Mouse (Mus musculus): ENCODE data around the gene Sf3b3. TPM values are rescaled to one million over a fixed set of nuclear protein-coding genes. Genes with fewer than 3 reads are reported as not detected.

Gene Sf3b3
- polyA plus RNA-seq, 1 experiment from 2014 or later: 74.8 TPM

GRCm38 (mm10) chr8:110888860-110889259, 42.3 kb upstream of the Sf3b3 start:
- H3K36me3 ChIP-seq (ENCODE audit: control insufficient read depth, insufficient read depth, low read length): peaks cover 45% of the 10 kb centered on the region
- no peak for ATAC-seq (ENCODE audit: insufficient number of reproducible peaks, insufficient read depth, low FRiP score, low read depth)

GRCm38 (mm10) chr8:110888441-110888840, 41.9 kb upstream of the Sf3b3 start:
- Histone ChIP-seq H3K27me3 (ENCODE audit: control insufficient read depth, insufficient read depth, low read length) (no peaks in the 10 kb centered on the region), H3K9ac (ENCODE audit: low read length) (no peak overlapping the region), H3K4me3 (ENCODE audit: control insufficient read depth in 1 of 2, insufficient read depth in 1 of 2, low read depth in 1 of 2, low read length in 2 of 2) (no peak overlapping the region), H3K36me3 (ENCODE audit: control insufficient read depth, insufficient read depth, low read length) (peaks cover 49% of the 10 kb centered on the region), H3K4me1 (ENCODE audit: control insufficient read depth in 2 of 2, insufficient read depth in 2 of 2, low read length in 2 of 2) (peaks cover 3 to 5% of the 10 kb centered on the region in 2 experiments; a peak in 1 of 4 replicates), H3K27ac (replicated peaks in 1 of 2; ENCODE audit: control insufficient read depth in 1 of 2, insufficient read depth in 1 of 2, low read depth in 2 of 2, low read length in 2 of 2) (no peak overlapping the region), H3K4me2 (ENCODE audit: low read length) (no peak overlapping the region), H3K9me3 (ENCODE audit: control insufficient read depth, low read length) (no peaks in the 10 kb centered on the region)
- no peak for ATAC-seq (ENCODE audit: insufficient number of reproducible peaks, insufficient read depth, low FRiP score, low read depth)
- 90% methylated on average over 8 of the region's 8 CpGs for WGBS

More at GRCm38 (mm10) chr8:110888860-110889259, 42.3 kb upstream of the Sf3b3 start:
- H3K4me1 ChIP-seq (ENCODE audit: control insufficient read depth in 2 of 2, insufficient read depth in 2 of 2, low read length in 2 of 2): peaks cover 3 to 5% of the 10 kb centered on the region in 2 experiments; a peak in 1 of 4 replicates
- H3K27me3 ChIP-seq (ENCODE audit: control insufficient read depth, insufficient read depth, low read length): no peaks in the 10 kb centered on the region
- no peak overlapping the region for H3K9ac ChIP-seq (ENCODE audit: low read length)
- WGBS: 83% methylated on average over 16 of the region's 16 CpGs
- no peak overlapping the region for H3K27ac ChIP-seq (replicated peaks in 1 of 2; ENCODE audit: control insufficient read depth in 1 of 2, insufficient read depth in 1 of 2, low read depth in 2 of 2, low read length in 2 of 2)
- no peak overlapping the region for H3K4me3 ChIP-seq (ENCODE audit: control insufficient read depth in 1 of 2, insufficient read depth in 1 of 2, low read depth in 1 of 2, low read length in 2 of 2)
- no peaks in the 10 kb centered on the region for H3K9me3 ChIP-seq (ENCODE audit: control insufficient read depth, low read length)
- no peak overlapping the region for H3K4me2 ChIP-seq (ENCODE audit: low read length)

- no peak for ATAC-seq (ENCODE audit: insufficient number of reproducible peaks, insufficient read depth, low FRiP score, low read depth)
- H3K9me3 ChIP-seq (ENCODE audit: control insufficient read depth, low read length): no peaks in the 10 kb centered on the region
- H3K4me1 ChIP-seq (ENCODE audit: control insufficient read depth in 2 of 2, insufficient read depth in 2 of 2, low read length in 2 of 2): peaks cover 3 to 5% of the 10 kb centered on the region in 2 experiments; a peak in 1 of 4 replicates
- H3K9ac ChIP-seq (ENCODE audit: low read length): no peak overlapping the region
- WGBS: 86% methylated on average over 10 of the region's 10 CpGs
- H3K27me3 ChIP-seq (ENCODE audit: control insufficient read depth, insufficient read depth, low read length): no peaks in the 10 kb centered on the region
- H3K27ac ChIP-seq (replicated peaks in 1 of 2; ENCODE audit: control insufficient read depth in 1 of 2, insufficient read depth in 1 of 2, low read depth in 2 of 2, low read length in 2 of 2): no peak overlapping the region
- peaks cover 58% of the 10 kb centered on the region for H3K36me3 ChIP-seq (ENCODE audit: control insufficient read depth, insufficient read depth, low read length)
- H3K4me2 ChIP-seq (ENCODE audit: low read length): no peak overlapping the region
- H3K4me3 ChIP-seq (ENCODE audit: control insufficient read depth in 1 of 2, insufficient read depth in 1 of 2, low read depth in 1 of 2, low read length in 2 of 2): no peak overlapping the region
Observed at GRCm38 (mm10) chr8:110887551-110887950, 41.0 kb upstream of the Sf3b3 start.

- no peak for ATAC-seq (ENCODE audit: insufficient number of reproducible peaks, insufficient read depth, low FRiP score, low read depth)
- Histone ChIP-seq H3K4me1 (ENCODE audit: control insufficient read depth in 2 of 2, insufficient read depth in 2 of 2, low read length in 2 of 2) (peaks cover 3 to 5% of the 10 kb centered on the region in 2 experiments; a peak in 1 of 4 replicates), H3K27me3 (ENCODE audit: control insufficient read depth, insufficient read depth, low read length) (no peaks in the 10 kb centered on the region), H3K27ac (replicated peaks in 1 of 2; ENCODE audit: control insufficient read depth in 1 of 2, insufficient read depth in 1 of 2, low read depth in 2 of 2, low read length in 2 of 2) (no peak overlapping the region), H3K9ac (ENCODE audit: low read length) (no peak overlapping the region), H3K4me3 (ENCODE audit: control insufficient read depth in 1 of 2, insufficient read depth in 1 of 2, low read depth in 1 of 2, low read length in 2 of 2) (no peak overlapping the region), H3K4me2 (ENCODE audit: low read length) (no peak overlapping the region), H3K9me3 (ENCODE audit: control insufficient read depth, low read length) (no peaks in the 10 kb centered on the region), H3K36me3 (ENCODE audit: control insufficient read depth, insufficient read depth, low read length) (peaks cover 67% of the 10 kb centered on the region)
- WGBS: 73% methylated on average over 3 of the region's 3 CpGs
Observed at GRCm38 (mm10) chr8:110886634-110887033, 40.0 kb upstream of the Sf3b3 start.

GRCm38 (mm10) chr8:110883824-110884223, 37.2 kb upstream of the Sf3b3 start:
- Histone ChIP-seq H3K27ac (replicated peaks in 1 of 2; ENCODE audit: control insufficient read depth in 1 of 2, insufficient read depth in 1 of 2, low read depth in 2 of 2, low read length in 2 of 2) (no peak overlapping the region), H3K4me1 (ENCODE audit: control insufficient read depth in 2 of 2, insufficient read depth in 2 of 2, low read length in 2 of 2) (no peaks in the 10 kb centered on the region), H3K9ac (ENCODE audit: low read length) (no peak overlapping the region), H3K4me3 (ENCODE audit: control insufficient read depth in 1 of 2, insufficient read depth in 1 of 2, low read depth in 1 of 2, low read length in 2 of 2) (no peak overlapping the region), H3K36me3 (ENCODE audit: control insufficient read depth, insufficient read depth, low read length) (peaks cover 89% of the 10 kb centered on the region), H3K27me3 (ENCODE audit: control insufficient read depth, insufficient read depth, low read length) (no peaks in the 10 kb centered on the region), H3K9me3 (ENCODE audit: control insufficient read depth, low read length) (no peaks in the 10 kb centered on the region), H3K4me2 (ENCODE audit: low read length) (no peak overlapping the region)
- WGBS: 93% methylated on average over 18 of the region's 18 CpGs
- no peak for ATAC-seq (ENCODE audit: insufficient number of reproducible peaks, insufficient read depth, low FRiP score, low read depth)

GRCm38 (mm10) chr8:110881741-110882310, 35.2 kb upstream of the Sf3b3 start:
- no peak overlapping the region for H3K9ac ChIP-seq (ENCODE audit: low read length)
- H3K27ac ChIP-seq (replicated peaks in 1 of 2; ENCODE audit: control insufficient read depth in 1 of 2, insufficient read depth in 1 of 2, low read depth in 2 of 2, low read length in 2 of 2): no peak overlapping the region
- no peaks in the 10 kb centered on the region for H3K4me1 ChIP-seq (ENCODE audit: control insufficient read depth in 2 of 2, insufficient read depth in 2 of 2, low read length in 2 of 2)
- no peaks in the 10 kb centered on the region for H3K27me3 ChIP-seq (ENCODE audit: control insufficient read depth, insufficient read depth, low read length)
- H3K4me2 ChIP-seq (ENCODE audit: low read length): no peak overlapping the region
- ATAC-seq (ENCODE audit: insufficient number of reproducible peaks, insufficient read depth, low FRiP score, low read depth): no peak
- whole genome bisulfite sequencing: 91% methylated on average over 10 of the region's 10 CpGs
- no peak overlapping the region for H3K4me3 ChIP-seq (ENCODE audit: control insufficient read depth in 1 of 2, insufficient read depth in 1 of 2, low read depth in 1 of 2, low read length in 2 of 2)
- no peaks in the 10 kb centered on the region for H3K9me3 ChIP-seq (ENCODE audit: control insufficient read depth, low read length)
- H3K36me3 ChIP-seq (ENCODE audit: control insufficient read depth, insufficient read depth, low read length): peaks cover 92% of the 10 kb centered on the region

GRCm38 (mm10) chr8:110877862-110878261, 31.3 kb upstream of the Sf3b3 start:
- H3K27me3 ChIP-seq (ENCODE audit: control insufficient read depth, insufficient read depth, low read length): no peaks in the 10 kb centered on the region
- WGBS: 79% methylated on average over 4 of the region's 4 CpGs
- peaks cover 98% of the 10 kb centered on the region for H3K36me3 ChIP-seq (ENCODE audit: control insufficient read depth, insufficient read depth, low read length)
- H3K4me1 ChIP-seq (ENCODE audit: control insufficient read depth in 2 of 2, insufficient read depth in 2 of 2, low read length in 2 of 2): no peaks in the 10 kb centered on the region
- no peak overlapping the region for H3K9ac ChIP-seq (ENCODE audit: low read length)
- no peak overlapping the region for H3K4me2 ChIP-seq (ENCODE audit: low read length)
- H3K9me3 ChIP-seq (ENCODE audit: control insufficient read depth, low read length): no peaks in the 10 kb centered on the region
- H3K27ac ChIP-seq (replicated peaks in 1 of 2; ENCODE audit: control insufficient read depth in 1 of 2, insufficient read depth in 1 of 2, low read depth in 2 of 2, low read length in 2 of 2): no peak overlapping the region
- ATAC-seq (ENCODE audit: insufficient number of reproducible peaks, insufficient read depth, low FRiP score, low read depth): no peak
- H3K4me3 ChIP-seq (ENCODE audit: control insufficient read depth in 1 of 2, insufficient read depth in 1 of 2, low read depth in 1 of 2, low read length in 2 of 2): no peak overlapping the region

- H3K4me2 ChIP-seq (ENCODE audit: low read length): no peak overlapping the region
- H3K27me3 ChIP-seq (ENCODE audit: control insufficient read depth, insufficient read depth, low read length): no peaks in the 10 kb centered on the region
- no peaks in the 10 kb centered on the region for H3K4me1 ChIP-seq (ENCODE audit: control insufficient read depth in 2 of 2, insufficient read depth in 2 of 2, low read length in 2 of 2)
- H3K9ac ChIP-seq (ENCODE audit: low read length): no peak overlapping the region
- H3K4me3 ChIP-seq (ENCODE audit: control insufficient read depth in 1 of 2, insufficient read depth in 1 of 2, low read depth in 1 of 2, low read length in 2 of 2): no peak overlapping the region
- H3K36me3 ChIP-seq (ENCODE audit: control insufficient read depth, insufficient read depth, low read length): peaks cover 100% of the 10 kb centered on the region
- no peak overlapping the region for H3K27ac ChIP-seq (replicated peaks in 1 of 2; ENCODE audit: control insufficient read depth in 1 of 2, insufficient read depth in 1 of 2, low read depth in 2 of 2, low read length in 2 of 2)
- no peaks in the 10 kb centered on the region for H3K9me3 ChIP-seq (ENCODE audit: control insufficient read depth, low read length)
- WGBS: 93% methylated on average over 2 of the region's 2 CpGs
- no peak for ATAC-seq (ENCODE audit: insufficient number of reproducible peaks, insufficient read depth, low FRiP score, low read depth)
Observed at GRCm38 (mm10) chr8:110870501-110870900, 23.9 kb upstream of the Sf3b3 start.

Data from heart, embryonic 14.5 days (tissue).